Mouse (Mus musculus): ENCODE results near the gene Capn15. TPM values are rescaled to one million over a fixed set of nuclear protein-coding genes. Genes with fewer than 3 reads are reported as not detected.

Gene Capn15
- polyA plus RNA-seq, 1 experiment from 2014 or later, result 34.3 TPM

Other genes with a start within 250 kb of the Capn15 start
- gene Mslnl, start 249.8 kb downstream of the Capn15 start, polyA plus RNA-seq (2016; fragmentation: Nextera tagmentation; extraction: Ambion mirVana), result 0.11 TPM in 1 of 2 replicates, not detected in the other
- gene Msln, start 231.4 kb downstream of the Capn15 start, polyA plus RNA-seq (2016; fragmentation: Nextera tagmentation; extraction: Ambion mirVana), result 0.55 and 0.65 TPM in 2 replicates
- 23.9 and 25.9 TPM in 2 replicates for gene Narfl, start 212.0 kb downstream of the Capn15 start, polyA plus RNA-seq (2016; fragmentation: Nextera tagmentation; extraction: Ambion mirVana)
- gene Haghl, start 200.1 kb downstream of the Capn15 start, polyA plus RNA-seq (2016; fragmentation: Nextera tagmentation; extraction: Ambion mirVana), result 59.9 and 69.1 TPM in 2 replicates
- 0.62 and 1.2 TPM in 2 replicates for gene Ccdc78, start 199.2 kb downstream of the Capn15 start, polyA plus RNA-seq (2016; fragmentation: Nextera tagmentation; extraction: Ambion mirVana)
- 62.3 and 67.8 TPM in 2 replicates for gene Fam173a, start 192.9 kb downstream of the Capn15 start, polyA plus RNA-seq (2016; fragmentation: Nextera tagmentation; extraction: Ambion mirVana)
- gene AC134908.4, start 190.1 kb downstream of the Capn15 start, polyA plus RNA-seq (2016; fragmentation: Nextera tagmentation; extraction: Ambion mirVana), result 0.95 and 1.0 TPM in 2 replicates
- gene Metrn, start 188.7 kb downstream of the Capn15 start, polyA plus RNA-seq (2016; fragmentation: Nextera tagmentation; extraction: Ambion mirVana), result 118 and 137 TPM in 2 replicates
- gene Fbxl16, start 176.7 kb downstream of the Capn15 start, polyA plus RNA-seq (2016; fragmentation: Nextera tagmentation; extraction: Ambion mirVana), result 5.0 and 5.1 TPM in 2 replicates
- gene Wdr24, start 162.2 kb downstream of the Capn15 start, polyA plus RNA-seq (2016; fragmentation: Nextera tagmentation; extraction: Ambion mirVana), result 31.0 and 31.4 TPM in 2 replicates
- gene Jmjd8, start 156.9 kb downstream of the Capn15 start, polyA plus RNA-seq (2016; fragmentation: Nextera tagmentation; extraction: Ambion mirVana), result 50.5 and 55.1 TPM in 2 replicates
- 396 and 400 TPM in 2 replicates for gene Stub1, start 152.4 kb downstream of the Capn15 start, polyA plus RNA-seq (2016; fragmentation: Nextera tagmentation; extraction: Ambion mirVana)
- gene Rhbdl1, start 148.5 kb downstream of the Capn15 start, polyA plus RNA-seq (2016; fragmentation: Nextera tagmentation; extraction: Ambion mirVana), result 1.2 and 1.4 TPM in 2 replicates
- gene Gm20683, start 144.0 kb downstream of the Capn15 start, polyA plus RNA-seq (2016; fragmentation: Nextera tagmentation; extraction: Ambion mirVana), result 0.92 and 1.4 TPM in 2 replicates
- gene Rhot2, start 140.9 kb downstream of the Capn15 start, polyA plus RNA-seq (2016; fragmentation: Nextera tagmentation; extraction: Ambion mirVana), result 26.3 and 27.2 TPM in 2 replicates
- 53.8 and 56.1 TPM in 2 replicates for gene Wdr90, start 124.3 kb downstream of the Capn15 start, polyA plus RNA-seq (2016; fragmentation: Nextera tagmentation; extraction: Ambion mirVana)
- 17.3 and 20.2 TPM in 2 replicates for gene Mcrip2, start 117.0 kb downstream of the Capn15 start, polyA plus RNA-seq (2016; fragmentation: Nextera tagmentation; extraction: Ambion mirVana)
- gene Mettl26, start 110.7 kb downstream of the Capn15 start, polyA plus RNA-seq (2016; fragmentation: Nextera tagmentation; extraction: Ambion mirVana), result 68.1 and 69.8 TPM in 2 replicates
- gene Wfikkn1, start 104.9 kb downstream of the Capn15 start, polyA plus RNA-seq (2016; fragmentation: Nextera tagmentation; extraction: Ambion mirVana), result 7.8 and 12.6 TPM in 2 replicates
- gene Rab40c, start 66.1 kb downstream of the Capn15 start, polyA plus RNA-seq (2016; fragmentation: Nextera tagmentation; extraction: Ambion mirVana), result 30.9 and 34.0 TPM in 2 replicates
- 62.9 and 69.3 TPM in 2 replicates for gene Pigq, start 40.9 kb downstream of the Capn15 start, polyA plus RNA-seq (2016; fragmentation: Nextera tagmentation; extraction: Ambion mirVana)
- 0.88 TPM in 1 of 2 replicates, not detected in the other for gene Nhlrc4, start 40.8 kb downstream of the Capn15 start, polyA plus RNA-seq (2016; fragmentation: Nextera tagmentation; extraction: Ambion mirVana)
- gene A930017K11Rik, start 33.2 kb downstream of the Capn15 start, polyA plus RNA-seq (2016; fragmentation: Nextera tagmentation; extraction: Ambion mirVana), result 0.35 and 0.36 TPM in 2 replicates
- gene Rab11fip3, start 83.8 kb upstream of the Capn15 start, polyA plus RNA-seq (2016; fragmentation: Nextera tagmentation; extraction: Ambion mirVana), result 24.5 and 25.3 TPM in 2 replicates
- 29.1 and 30.1 TPM in 2 replicates for gene Decr2, start 104.5 kb upstream of the Capn15 start, polyA plus RNA-seq (2016; fragmentation: Nextera tagmentation; extraction: Ambion mirVana)
- gene Nme4, start 109.8 kb upstream of the Capn15 start, polyA plus RNA-seq (2016; fragmentation: Nextera tagmentation; extraction: Ambion mirVana), result 145 and 159 TPM in 2 replicates
- gene Tmem8, start 127.5 kb upstream of the Capn15 start, polyA plus RNA-seq (2016; fragmentation: Nextera tagmentation; extraction: Ambion mirVana), result 1.2 TPM in 2 replicates
- gene Mrpl28, start 137.7 kb upstream of the Capn15 start, polyA plus RNA-seq (2016; fragmentation: Nextera tagmentation; extraction: Ambion mirVana), result 289 and 299 TPM in 2 replicates
- 9.5 and 12.4 TPM in 2 replicates for gene Axin1, start 152.9 kb upstream of the Capn15 start, polyA plus RNA-seq (2016; fragmentation: Nextera tagmentation; extraction: Ambion mirVana)
- gene Pdia2, start 213.3 kb upstream of the Capn15 start, polyA plus RNA-seq (2016; fragmentation: Nextera tagmentation; extraction: Ambion mirVana), result 0.31 and 1.1 TPM in 2 replicates
- 1.5 and 4.7 TPM in 2 replicates for gene Rgs11, start 217.2 kb upstream of the Capn15 start, polyA plus RNA-seq (2016; fragmentation: Nextera tagmentation; extraction: Ambion mirVana)
- gene Arhgdig, start 222.0 kb upstream of the Capn15 start, polyA plus RNA-seq (2016; fragmentation: Nextera tagmentation; extraction: Ambion mirVana), result 8.5 and 13.4 TPM in 2 replicates